Comparison of ENCODE assay signal across 28 mouse cellular contexts in genomic region chr8:13230471-13230870, GRCm38 (mm10). TPM values are rescaled to one million over a fixed set of nuclear protein-coding genes. Genes with fewer than 3 reads are reported as not detected.
DNase-seq lines count a peak whose midpoint lies in the region; ATAC-seq lines count a peak whose summit lies in the region.
"Had no signal": no experiment of that assay in that cellular context is flagged by ENCODE, and none has a peak within 500 bp of the region (broad histone marks: within the 10 kb centered on the region; RNA-seq: fewer than 3 reads in every experiment).

No protein-coding gene starts in this region.

- H3K4me1 ChIP-seq in heart, embryonic 11.5 days (ENCODE audit: control insufficient read depth, insufficient read depth, low read length): peaks cover 29% of the 10 kb centered on the region
- peaks cover 66% of the 10 kb centered on the region for H3K4me1 ChIP-seq in heart, embryonic 13.5 days
- H3K4me1 ChIP-seq in heart, embryonic 15.5 days (replicated peaks): peaks cover 51% of the 10 kb centered on the region
- H3K4me1 ChIP-seq in kidney, embryonic 15.5 days: no peaks in the 10 kb centered on the region
- H3K4me1 ChIP-seq: hindbrain, embryonic 15.5 days had no signal

- H3K9me3 ChIP-seq in heart, embryonic 11.5 days (replicated peaks; ENCODE audit: control insufficient read depth, low read length): no peaks in the 10 kb centered on the region
- H3K9me3 ChIP-seq in heart, embryonic 13.5 days: no peaks in the 10 kb centered on the region
- H3K9me3 ChIP-seq in heart, embryonic 15.5 days (replicated peaks): no peaks in the 10 kb centered on the region
- H3K9me3 ChIP-seq in kidney, embryonic 15.5 days (replicated peaks): no peaks in the 10 kb centered on the region
- H3K9me3 ChIP-seq: forebrain, embryonic 10.5 days; forebrain, embryonic 13.5 days; G1E; hindbrain, embryonic 12.5 days; hindbrain, embryonic 15.5 days had no signal

- DNase-seq in heart, adult 11 months: peak; percentile 98
- peak; percentile 66 to 72 for DNase-seq in heart, adult 9 months (ENCODE audit: low spot score in 2 of 2)
- DNase-seq in heart, postnatal 25 days (ENCODE audit: low spot score): no peak
- DNase-seq in heart, postnatal 14 days: no peak
- DNase-seq: adrenal gland, postnatal 10 days; adrenal gland, postnatal 36 days; B cell, adult 2 months; cerebellum, adult 18-20 months; cerebellum, adult 9-10 months; cerebellum, postnatal 14 days; gastrocnemius, postnatal 25 days; kidney, adult 18-20 months; kidney, adult 9 months had no signal

- intact Hi-C loops in heart, postnatal 25 days (cut with DNase I): no loop called here
- intact Hi-C loops in heart, postnatal 14 days (cut with DNase I): no loop called here

- H3K4me3 ChIP-seq in heart, embryonic 11.5 days (ENCODE audit: low read depth, low read length): no peak overlapping the region
- no peak overlapping the region for H3K4me3 ChIP-seq in heart, embryonic 13.5 days
- no peak overlapping the region for H3K4me3 ChIP-seq in heart, embryonic 15.5 days
- no peak overlapping the region for H3K4me3 ChIP-seq in kidney, embryonic 15.5 days (replicated peaks)
- H3K4me3 ChIP-seq: forebrain, embryonic 10.5 days; forebrain, embryonic 13.5 days; hindbrain, embryonic 12.5 days; hindbrain, embryonic 15.5 days had no signal

- H3K27ac ChIP-seq in heart, embryonic 11.5 days (ENCODE audit: low read depth, low read length): no peak overlapping the region
- peak overlapping the region; percentile 88 for H3K27ac ChIP-seq in heart, embryonic 13.5 days (replicated peaks)
- H3K27ac ChIP-seq in heart, embryonic 15.5 days: peak overlapping the region; percentile 38; the same call in 1 of the 2 replicates
- no peak overlapping the region for H3K27ac ChIP-seq in kidney, embryonic 15.5 days
- H3K27ac ChIP-seq: forebrain, embryonic 10.5 days; forebrain, embryonic 13.5 days; hindbrain, embryonic 12.5 days; hindbrain, embryonic 15.5 days; kidney, postnatal 0 days had no signal

- no peak overlapping the region for H3K4me2 ChIP-seq in heart, embryonic 11.5 days
- H3K4me2 ChIP-seq in heart, embryonic 13.5 days: no peak overlapping the region
- H3K4me2 ChIP-seq in heart, embryonic 15.5 days: no peak overlapping the region
- no peak overlapping the region for H3K4me2 ChIP-seq in kidney, embryonic 15.5 days
- H3K4me2 ChIP-seq: forebrain, embryonic 13.5 days; hindbrain, embryonic 12.5 days; hindbrain, embryonic 15.5 days had no signal

- WGBS in heart, embryonic 11.5 days (ENCODE audit: insufficient replicate concordance): 53% methylated on average over 4 of the region's 4 CpGs
- WGBS in heart, embryonic 13.5 days: 37% methylated on average over 4 of the region's 4 CpGs
- WGBS in heart, embryonic 15.5 days: 47% methylated on average over 4 of the region's 4 CpGs
- 85% methylated on average over 4 of the region's 4 CpGs for WGBS in kidney, embryonic 15.5 days

- ATAC-seq in heart, embryonic 11.5 days (replicated peaks; ENCODE audit: insufficient number of reproducible peaks, low FRiP score, low TSS enrichment): no peak
- ATAC-seq in heart, embryonic 13.5 days (ENCODE audit: extremely low read depth, insufficient number of reproducible peaks, low FRiP score, low TSS enrichment): no peak
- 0 out of 2 replicates have a peak, but pooled peaks have one; percentile 18 for ATAC-seq in heart, embryonic 15.5 days (replicated peaks; ENCODE audit: insufficient number of reproducible peaks, insufficient read depth, low FRiP score, low read depth)
- no peak for ATAC-seq in kidney, embryonic 15.5 days (replicated peaks; ENCODE audit: low FRiP score)
- ATAC-seq: forebrain, embryonic 13.5 days; forebrain, embryonic 16.5 days; intestine, embryonic 16.5 days; Patski had no signal

- H3K9ac ChIP-seq in heart, embryonic 11.5 days (ENCODE audit: low read depth, low read length): no peak overlapping the region; the same call in 1 of the 2 replicates
- no peak overlapping the region; the same call in 1 of the 2 replicates for H3K9ac ChIP-seq in heart, embryonic 13.5 days
- no peak overlapping the region for H3K9ac ChIP-seq in heart, embryonic 15.5 days
- no peak overlapping the region for H3K9ac ChIP-seq in kidney, embryonic 15.5 days
- H3K9ac ChIP-seq: forebrain, embryonic 13.5 days; hindbrain, embryonic 12.5 days; hindbrain, embryonic 15.5 days had no signal

- peaks cover 3% of the 10 kb centered on the region; the same call in 1 of the 2 replicates for H3K36me3 ChIP-seq in heart, embryonic 11.5 days (ENCODE audit: control insufficient read depth, insufficient read depth, low read length)
- H3K36me3 ChIP-seq in heart, embryonic 13.5 days: peaks cover 27% of the 10 kb centered on the region
- H3K36me3 ChIP-seq in heart, embryonic 15.5 days: peaks cover 7% of the 10 kb centered on the region; the same call in 1 of the 2 replicates
- no peaks in the 10 kb centered on the region for H3K36me3 ChIP-seq in kidney, embryonic 15.5 days
- H3K36me3 ChIP-seq: forebrain, embryonic 10.5 days; G1E; hindbrain, embryonic 12.5 days; hindbrain, embryonic 15.5 days had no signal

- H3K27me3 ChIP-seq in heart, embryonic 11.5 days (ENCODE audit: control insufficient read depth, insufficient read depth, low read length): no peaks in the 10 kb centered on the region; the same call in 1 of the 2 replicates
- H3K27me3 ChIP-seq in heart, embryonic 13.5 days (replicated peaks): no peaks in the 10 kb centered on the region
- no peaks in the 10 kb centered on the region for H3K27me3 ChIP-seq in heart, embryonic 15.5 days
- H3K27me3 ChIP-seq in kidney, embryonic 15.5 days: peaks cover 7% of the 10 kb centered on the region; the same call in 1 of the 2 replicates
- H3K27me3 ChIP-seq: forebrain, embryonic 13.5 days; hindbrain, embryonic 12.5 days; hindbrain, embryonic 15.5 days had no signal

RNA-seq across cellular contexts. Expression of gene Adprhl1, which starts 23.5 kb away (rescaled TPM):
- 132 and 142 TPM in 2 replicates for polyA plus RNA-seq in heart, embryonic 11.5 days (2014; fragmentation: Nextera tagmentation; extraction: Ambion mirVana)
- total RNA-seq in heart, postnatal 25 days (2021): 100 to 1,000 TPM; 515 to 520 TPM
- polyA plus RNA-seq in heart, embryonic 13.5 days (2015; fragmentation: Nextera tagmentation; extraction: Ambion mirVana): 170 and 207 TPM in 2 replicates
- 100 to 1,000 TPM; 380 to 433 TPM for total RNA-seq in heart, postnatal 14 days (2021)
- 188 and 216 TPM in 2 replicates for polyA plus RNA-seq in heart, embryonic 15.5 days (2015; fragmentation: Nextera tagmentation; extraction: Ambion mirVana)
- 0.48 and 1.4 TPM in 2 replicates for polyA plus RNA-seq in kidney, embryonic 15.5 days (2015; fragmentation: Nextera tagmentation; extraction: Ambion mirVana)
- total RNA-seq: CH12.LX; hematopoietic stem cell, adult 5-6 weeks had no signal
- polyA plus RNA-seq: forebrain, embryonic 10.5 days; forebrain, embryonic 13.5 days; forebrain, embryonic 16.5 days; G1E; kidney, postnatal 0 days had no signal

RNA-seq across cellular contexts. Expression of gene Grtp1, which starts 30.1 kb away (rescaled TPM):
- 28.2 and 30.6 TPM in 2 replicates for polyA plus RNA-seq in heart, embryonic 11.5 days (2014; fragmentation: Nextera tagmentation; extraction: Ambion mirVana)
- 1 to 10 TPM; 4.1 to 5.2 TPM for total RNA-seq in heart, postnatal 25 days (2021)
- 17.1 and 19.9 TPM in 2 replicates for polyA plus RNA-seq in heart, embryonic 13.5 days (2015; fragmentation: Nextera tagmentation; extraction: Ambion mirVana)
- 1 to 10 TPM; 2.8 to 2.9 TPM for total RNA-seq in heart, postnatal 14 days (2021)
- polyA plus RNA-seq in heart, embryonic 15.5 days (2015; fragmentation: Nextera tagmentation; extraction: Ambion mirVana): 12.5 and 13.6 TPM in 2 replicates
- polyA plus RNA-seq in kidney, embryonic 15.5 days (2015; fragmentation: Nextera tagmentation; extraction: Ambion mirVana): 19.3 and 21.3 TPM in 2 replicates

RNA-seq across cellular contexts. Expression of gene Dcun1d2, which starts 57.5 kb away (rescaled TPM):
- polyA plus RNA-seq in heart, embryonic 11.5 days (2014; fragmentation: Nextera tagmentation; extraction: Ambion mirVana): 27.0 and 27.2 TPM in 2 replicates
- 10 to 100 TPM; 57.3 to 57.4 TPM for total RNA-seq in heart, postnatal 25 days (2021)
- polyA plus RNA-seq in heart, embryonic 13.5 days (2015; fragmentation: Nextera tagmentation; extraction: Ambion mirVana): 24.6 and 26.7 TPM in 2 replicates
- total RNA-seq in heart, postnatal 14 days (2021): 10 to 100 TPM; 45.7 to 51.6 TPM
- polyA plus RNA-seq in heart, embryonic 15.5 days (2015; fragmentation: Nextera tagmentation; extraction: Ambion mirVana): 24.5 and 28.3 TPM in 2 replicates
- 24.6 and 26.0 TPM in 2 replicates for polyA plus RNA-seq in kidney, embryonic 15.5 days (2015; fragmentation: Nextera tagmentation; extraction: Ambion mirVana)

RNA-seq across cellular contexts. Expression of gene Tmco3, which starts 57.5 kb away (rescaled TPM):
- polyA plus RNA-seq in heart, embryonic 11.5 days (2014; fragmentation: Nextera tagmentation; extraction: Ambion mirVana): 34.4 and 39.3 TPM in 2 replicates
- total RNA-seq in heart, postnatal 25 days (2021): 10 to 100 TPM; 25.3 to 29.8 TPM
- 32.2 and 36.0 TPM in 2 replicates for polyA plus RNA-seq in heart, embryonic 13.5 days (2015; fragmentation: Nextera tagmentation; extraction: Ambion mirVana)
- total RNA-seq in heart, postnatal 14 days (2021): 10 to 100 TPM; 22.0 to 26.6 TPM
- polyA plus RNA-seq in heart, embryonic 15.5 days (2015; fragmentation: Nextera tagmentation; extraction: Ambion mirVana): 26.1 and 33.6 TPM in 2 replicates
- polyA plus RNA-seq in kidney, embryonic 15.5 days (2015; fragmentation: Nextera tagmentation; extraction: Ambion mirVana): 41.4 and 45.1 TPM in 2 replicates

Comparison
In these comparisons a context has a peak if more than half of its experiments do, and no peak if none do; other contexts are left out.
1. DNase-seq: peak in heart, adult 11 months (single experiment) and heart, adult 9 months (2 of 2); none in heart, postnatal 25 days (single experiment) and heart, postnatal 14 days (0 of 2).
2. H3K27ac ChIP-seq: peak in heart, embryonic 13.5 days (single experiment) and heart, embryonic 15.5 days (single experiment); none in heart, embryonic 11.5 days (single experiment) and kidney, embryonic 15.5 days (single experiment).
3. RNA of gene Adprhl1, which starts 23.5 kb away (polyA plus RNA-seq): 188 to 216 TPM in heart, embryonic 15.5 days, 170 to 207 TPM in heart, embryonic 13.5 days and 132 to 142 TPM in heart, embryonic 11.5 days; 0.48 to 1.4 TPM in kidney, embryonic 15.5 days; every median in the first group is over 10 times any median in the second.